Mouse (Mus musculus) heart, postnatal 14 days (tissue): ENCODE results near the gene 3110082I17Rik. TPM values are rescaled to one million over a fixed set of nuclear protein-coding genes. Genes with fewer than 3 reads are reported as not detected.
"Not testable (repeated sequence)": the region's sequence is repeated elsewhere in the genome, so short reads cannot be mapped to it uniquely, and the experiment has no call there.

Experiments
- DNase-seq, 2 experiments: peaks; one replicate each; pipeline ENCODE4 v3.0.0; 2021 to 2022
- intact Hi-C: fragments of 180-260 bp; cut with DNase I; formaldehyde crosslinking; loops from one replicate; pipeline ENCODE4 v1.15.1; 2025
- total RNA-seq, 2 experiments: library from RNA; stranded (reverse); gene quantifications; 2 replicates each; pipeline ENCODE4 v1.2.3; 2021

3110082I17Rik gene
- total RNA-seq, 2 experiments from 2014 or later = 4.7 to 5.3 TPM

DNA sequence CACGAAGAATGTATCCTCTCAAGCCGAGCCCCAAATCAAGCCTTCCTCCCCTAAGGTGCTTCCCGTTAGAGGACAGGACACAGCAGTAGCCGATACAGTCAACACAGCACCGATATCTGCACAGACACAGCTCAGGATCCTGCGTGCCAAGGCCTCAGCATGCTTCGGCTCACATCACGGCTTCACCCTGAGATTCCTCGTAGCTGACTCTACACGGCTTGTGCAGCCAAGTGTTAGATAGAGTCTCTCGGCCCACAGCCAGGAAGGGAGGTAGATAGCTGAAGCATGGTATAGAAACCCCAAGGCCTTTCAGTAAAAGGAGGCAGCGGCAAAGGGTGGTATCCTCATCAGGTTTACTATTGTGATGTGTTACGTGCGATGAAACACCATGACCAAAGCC, 60.3 kb downstream of the 3110082I17Rik start:
- DNase-seq = no peak
- intact Hi-C loops = no loop called here

- DNase-seq = no peak
- intact Hi-C loops = loop anchor here (1.0 kb wide), 1 partner anchor 34 kb away; no protein-coding TSS in a partner anchor
Observed at GRCm38 (mm10) chr5:139398786-139399185, 61.5 kb downstream of the 3110082I17Rik start.

- intact Hi-C loops = loop anchor here (1.0 kb wide), 1 partner anchor 34 kb away; no protein-coding TSS in a partner anchor
- DNase-seq = peak; percentile 94 to 97
Observed at GRCm38 (mm10) chr5:139397959-139398753, 62.2 kb downstream of the 3110082I17Rik start.

DNA sequence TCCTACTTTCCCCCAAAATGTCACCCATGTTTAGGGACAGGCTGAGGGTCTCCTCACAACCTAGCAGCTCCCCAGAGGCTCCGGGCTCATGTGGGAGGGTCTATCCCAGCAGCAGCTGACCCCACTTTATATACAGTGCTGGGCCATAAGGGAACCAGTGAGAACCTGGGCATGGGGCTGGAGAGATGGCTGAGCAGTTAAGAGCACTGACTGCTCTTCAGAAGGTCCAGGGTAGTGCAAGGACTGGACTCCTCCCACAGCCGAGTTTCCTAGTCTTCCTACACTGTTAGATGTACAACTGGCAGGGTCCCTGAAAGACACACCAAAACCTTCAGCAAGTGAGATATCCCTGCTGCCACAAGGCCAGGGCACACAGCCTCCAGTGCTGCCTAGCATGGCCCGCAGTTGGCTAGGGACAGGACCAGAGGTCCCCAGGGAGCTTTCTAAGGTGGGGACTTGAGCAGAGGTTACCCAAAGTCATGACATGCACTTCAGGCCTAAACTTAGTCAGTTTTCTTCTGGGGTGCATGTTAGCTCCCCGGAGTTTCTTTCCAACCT, 62.9 kb downstream of the 3110082I17Rik start:
- no peak for DNase-seq
- intact Hi-C loops = no loop called here

DNA sequence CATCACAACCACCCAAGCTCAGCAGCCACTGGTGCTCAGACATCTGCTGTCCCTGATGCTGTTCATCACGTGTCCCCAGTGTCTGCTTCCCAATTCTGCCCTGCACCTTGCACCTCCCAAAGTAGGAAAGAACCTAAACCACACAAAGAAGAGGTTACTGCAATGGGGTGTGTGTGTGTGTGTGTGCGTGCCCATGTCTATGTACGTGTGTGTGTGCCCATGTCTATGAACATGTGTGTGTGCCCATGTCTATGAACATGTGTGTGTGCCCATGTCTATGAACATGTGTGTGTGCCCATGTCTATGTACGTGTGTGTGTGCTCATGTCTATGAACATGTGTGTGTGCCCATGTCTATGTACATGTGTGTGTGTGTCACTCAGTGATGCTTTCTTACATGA, 64.8 kb downstream of the 3110082I17Rik start:
- DNase-seq = no peak
- intact Hi-C loops = no loop called here

DNA sequence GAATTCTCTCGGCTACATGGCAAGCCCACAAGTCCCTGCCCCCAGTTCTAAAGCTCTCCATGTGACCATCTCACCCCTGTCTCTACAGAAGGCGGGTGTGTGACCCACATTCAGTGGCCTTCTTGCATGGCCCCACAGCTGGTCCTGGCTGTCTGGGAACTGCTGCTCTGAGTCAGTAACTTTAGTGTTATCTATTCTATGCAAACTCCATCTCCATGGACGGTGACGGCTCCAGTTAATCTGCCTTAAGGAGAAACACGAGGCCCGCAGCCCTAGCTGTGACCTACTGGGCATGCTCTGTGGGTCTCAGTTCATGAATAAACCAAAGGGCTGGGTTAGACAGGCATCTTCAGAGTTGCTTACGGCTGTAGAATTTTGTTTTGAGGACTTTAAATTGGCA, 65.9 kb downstream of the 3110082I17Rik start:
- no peak for DNase-seq
- intact Hi-C loops = no loop called here

GRCm38 (mm10) chr5:139393197-139393588, 67.1 kb downstream of the 3110082I17Rik start:
- DNase-seq = no peak
- intact Hi-C loops = no loop called here

DNA sequence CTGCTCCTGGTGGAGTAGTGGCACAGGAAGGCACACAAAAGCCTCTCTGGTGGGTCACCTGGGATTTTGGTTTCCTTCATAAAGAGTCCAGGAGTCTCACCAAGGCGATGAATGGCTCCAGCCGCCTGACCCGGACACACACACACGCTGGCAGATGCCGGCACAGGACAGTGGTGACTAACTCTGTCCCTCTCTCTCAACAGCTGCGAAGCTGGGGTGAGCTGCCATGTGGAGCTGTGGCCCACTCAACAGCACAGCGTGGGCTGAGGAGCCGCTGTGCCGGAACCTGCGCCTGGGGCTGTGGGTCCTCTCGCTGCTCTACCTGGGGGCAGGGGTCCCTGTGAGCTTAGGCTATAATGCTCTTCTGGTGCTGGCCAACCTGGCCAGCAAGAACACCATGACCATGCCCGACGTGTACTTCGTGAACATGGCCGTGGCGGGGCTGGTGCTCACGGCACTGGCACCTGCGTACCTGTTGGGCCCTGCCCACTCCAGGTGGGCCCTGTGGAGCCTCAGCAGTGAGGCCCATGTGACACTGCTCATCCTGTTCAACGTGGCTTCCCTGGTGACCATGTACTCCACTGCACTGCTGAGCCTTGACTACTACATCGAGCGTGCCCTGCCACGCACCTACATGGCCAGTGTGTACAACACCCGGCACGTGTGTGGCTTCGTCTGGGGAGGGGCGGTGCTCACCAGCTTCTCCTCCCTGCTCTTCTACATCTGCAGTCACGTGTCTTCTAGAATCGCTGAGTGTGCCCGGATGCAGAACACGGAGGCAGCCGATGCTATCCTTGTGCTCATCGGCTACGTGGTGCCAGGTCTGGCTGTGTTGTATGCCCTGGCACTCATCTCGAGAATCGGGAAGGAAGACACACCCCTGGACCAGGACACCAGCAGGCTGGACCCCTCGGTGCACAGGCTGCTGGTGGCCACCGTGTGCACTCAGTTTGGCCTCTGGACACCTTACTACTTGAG, 67.8 kb downstream of the 3110082I17Rik start:
- no peak for DNase-seq
- intact Hi-C loops = no loop called here

GRCm38 (mm10) chr5:139391309-139391990, 68.9 kb downstream of the 3110082I17Rik start:
- intact Hi-C loops = no loop called here
- DNase-seq = peak; percentile 54 to 57

- not testable (repeated sequence) for DNase-seq
Observed at GRCm38 (mm10) chr5:139390324-139391119, 69.8 kb downstream of the 3110082I17Rik start.

DNA sequence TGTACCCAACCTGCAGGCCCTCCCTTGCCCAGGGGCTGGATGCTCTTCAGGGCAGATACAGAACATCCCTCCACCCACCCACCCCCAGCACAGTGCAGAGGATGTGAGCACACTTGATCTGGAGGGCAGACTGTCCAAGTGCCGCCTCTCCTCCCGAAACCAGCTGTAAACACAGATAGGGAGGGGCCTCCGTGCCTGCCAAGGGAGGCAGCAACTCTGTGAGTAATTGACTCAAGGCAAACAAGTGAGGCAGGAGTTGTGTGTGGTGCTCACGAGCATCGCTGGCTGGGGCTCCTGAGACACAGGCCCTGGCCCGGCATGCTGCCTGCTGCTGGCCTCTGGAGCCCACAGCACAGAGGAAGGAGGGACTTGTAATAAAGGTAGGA, 70.7 kb downstream of the 3110082I17Rik start:
- intact Hi-C loops = no loop called here
- peak; percentile 73 to 74 for DNase-seq

More at GRCm38 (mm10) chr5:139390324-139391119, 69.8 kb downstream of the 3110082I17Rik start:
- intact Hi-C loops = not testable (repeated sequence)

DNA sequence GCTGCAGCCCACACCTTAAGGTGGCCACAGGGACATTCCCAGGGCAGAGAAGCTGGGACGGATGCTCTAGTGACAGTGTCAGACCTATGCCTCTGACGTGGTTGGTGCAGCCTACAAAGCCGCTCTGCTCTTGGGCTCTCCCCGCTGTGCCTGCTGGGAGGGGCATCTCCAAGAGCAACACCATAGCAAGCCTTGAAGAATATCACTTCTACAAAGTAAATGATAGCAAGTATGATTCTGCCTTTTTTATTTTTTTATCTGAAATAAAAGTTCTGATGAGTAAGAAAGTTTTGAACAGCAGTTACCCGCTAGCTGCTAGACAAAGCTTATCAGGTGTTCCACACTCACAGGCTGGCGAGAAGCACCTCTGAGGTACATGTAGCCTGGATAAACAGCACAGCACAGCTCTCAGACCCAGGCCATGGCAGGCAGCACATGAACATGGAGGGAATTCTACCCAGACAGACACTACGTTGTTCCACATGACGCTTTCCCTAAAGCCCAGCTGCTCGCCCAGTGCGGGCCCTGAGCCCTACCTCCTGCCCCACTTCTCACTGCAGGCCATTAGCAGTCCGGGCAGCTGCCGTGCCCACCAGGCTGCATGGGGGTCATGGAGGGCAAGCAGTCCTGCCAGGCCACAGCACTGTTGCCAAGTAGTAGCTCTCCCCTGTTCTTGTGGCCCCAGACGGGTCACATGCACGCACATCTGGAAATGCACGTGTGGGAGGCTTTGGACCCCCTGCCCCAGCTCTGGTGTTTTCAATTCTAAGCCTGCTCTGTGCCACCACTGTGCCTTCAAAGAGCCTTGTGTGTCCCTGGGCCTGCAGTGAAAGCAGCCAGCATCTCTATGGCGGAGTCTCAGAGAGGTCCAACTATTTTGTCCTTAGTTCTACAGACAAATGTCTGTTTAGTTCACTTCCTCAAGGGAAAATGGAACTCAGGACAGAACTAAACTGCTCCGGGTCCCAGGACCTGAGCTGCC, 71.3 kb downstream of the 3110082I17Rik start:
- intact Hi-C loops = no loop called here
- DNase-seq = no peak

DNA sequence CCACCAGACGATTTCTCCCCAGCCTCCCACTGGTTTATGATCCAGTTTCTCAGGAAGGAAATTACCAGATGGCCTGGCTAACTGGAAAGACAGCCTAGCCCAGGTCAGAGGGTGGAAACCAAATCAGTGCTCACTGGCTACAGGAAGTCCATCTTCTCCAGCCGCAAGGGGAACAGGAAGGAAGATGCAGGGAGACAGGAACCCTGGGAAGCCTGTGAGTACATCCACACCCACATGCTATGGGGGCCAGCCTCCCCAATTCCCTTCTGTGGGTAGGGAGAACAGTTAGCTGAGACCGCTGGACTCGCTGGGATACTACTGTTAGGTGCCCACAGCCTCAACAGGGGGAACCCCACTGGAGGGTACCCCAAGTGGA, 72.1 kb downstream of the 3110082I17Rik start:
- DNase-seq = no peak
- intact Hi-C loops = no loop called here

- intact Hi-C loops = no loop called here
- no peak for DNase-seq
Observed at GRCm38 (mm10) chr5:139387329-139388194, 72.8 kb downstream of the 3110082I17Rik start.

DNA sequence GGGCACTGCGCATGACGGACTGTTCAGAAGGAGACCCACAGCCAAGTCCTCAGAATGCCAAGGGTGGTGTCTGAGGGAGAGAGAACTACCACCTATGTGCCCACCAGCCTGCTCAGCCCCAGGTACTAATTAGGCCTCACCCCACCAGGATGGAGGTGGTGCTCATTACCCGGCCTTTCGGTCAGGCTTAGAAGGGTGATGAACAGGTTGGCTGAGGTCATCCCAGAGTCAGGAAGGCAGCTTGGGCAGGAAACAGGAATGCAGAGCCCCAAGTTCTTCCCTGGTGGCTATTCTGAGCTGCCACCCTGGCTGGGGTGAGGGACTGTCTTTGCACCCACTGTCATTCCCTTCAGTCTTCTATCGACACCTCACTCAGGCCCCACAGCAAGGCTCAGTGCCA, 74.3 kb downstream of the 3110082I17Rik start:
- intact Hi-C loops = no loop called here
- no peak for DNase-seq

GRCm38 (mm10) chr5:139384531-139384930, 75.8 kb downstream of the 3110082I17Rik start:
- intact Hi-C loops = no loop called here
- no peak for DNase-seq

DNA sequence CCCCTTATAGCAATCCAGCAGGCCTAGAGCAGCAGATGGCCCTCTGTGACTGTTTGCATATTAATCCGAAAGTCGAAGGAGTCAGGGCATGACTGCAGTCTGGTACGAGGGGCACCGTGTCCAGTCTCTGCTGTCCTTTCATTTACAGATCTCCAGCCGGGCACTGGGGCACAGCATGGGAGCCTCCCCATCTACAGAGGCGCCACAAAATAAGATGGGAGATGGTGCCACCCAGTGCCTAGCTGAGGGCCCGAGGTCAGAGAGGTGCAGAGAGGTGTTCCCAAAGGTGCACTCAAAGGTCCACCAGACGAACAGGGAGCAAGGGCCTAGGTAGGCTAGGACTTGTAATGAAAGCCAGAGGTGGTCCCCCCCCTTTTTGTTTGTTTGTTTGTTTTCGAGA, 77.1 kb downstream of the 3110082I17Rik start:
- intact Hi-C loops = loop anchor here (2.0 kb wide), 1 partner anchor 14 kb away; no protein-coding TSS in a partner anchor
- no peak for DNase-seq
